Mouse (Mus musculus) right cerebral cortex, postnatal 25 days (tissue): ENCODE measurements around the gene Mysm1.

Experiments used
- DNase-seq: peaks from one replicate; pipeline ENCODE4 v3.0.0; 2022

The Mysm1 gene

GRCm38 (mm10) chr4:94941221-94941855 lies 37.6 kb downstream of the Mysm1 start:
- no peak for DNase-seq

GRCm38 (mm10) chr4:94928743-94929142 lies 50.2 kb downstream of the Mysm1 start, which contains the start of gene Eqtn:
Gene Eqtn (minus strand): TSS chr4:94928843.
- no peak for DNase-seq

DNA sequence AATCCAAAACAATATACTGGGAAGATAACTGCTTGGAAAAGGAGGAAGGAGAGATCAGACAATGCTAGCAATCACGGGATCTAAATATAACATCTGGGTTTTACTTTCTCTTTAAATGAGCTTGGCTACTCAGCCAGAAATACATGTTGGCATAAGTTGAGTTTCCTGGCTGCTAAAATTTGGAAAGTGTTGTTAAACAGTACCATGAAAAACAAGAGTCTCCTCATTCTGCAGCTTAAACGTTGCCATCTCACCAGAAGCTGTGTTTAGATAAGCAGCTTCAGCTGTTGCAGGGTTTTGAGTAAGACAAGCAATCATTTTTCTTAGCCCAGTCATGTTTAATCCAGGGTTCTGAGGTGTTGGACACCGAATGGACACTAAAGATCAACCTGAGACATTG lies 77.1 kb downstream of the Mysm1 start:
- no peak for DNase-seq

- DNase-seq, result no peak
Observed at GRCm38 (mm10) chr4:94900744-94901143, 78.2 kb downstream of the Mysm1 start.
